Mouse (Mus musculus) heart, embryonic 10.5 days (tissue): ENCODE data around the gene Mblac2. TPM values are rescaled to one million over a fixed set of nuclear protein-coding genes. Genes with fewer than 3 reads are reported as not detected.

Experiments used
- DNase-seq: peaks from one replicate; pipeline ENCODE4 v3.0.0-alpha.2; 2017; ENCODE audit warnings: low spot score
- H3K27ac ChIP-seq: fragments of 300-500 bp; sonication (generic); 2 replicates; pipeline ENCODE4 v1.5.1; 2016; ENCODE audit warnings: mild to moderate bottlenecking
- H3K27me3 ChIP-seq: fragments of 300-500 bp; sonication (generic); 2 replicates; pipeline ENCODE4 v1.6.1; 2016; ENCODE audit warnings: mild to moderate bottlenecking; ENCODE audit not compliant: poor library complexity, insufficient read depth, severe bottlenecking
- H3K36me3 ChIP-seq: fragments of 300-500 bp; sonication (generic); 2 replicates; pipeline ENCODE4 v1.6.1; 2016; ENCODE audit warnings: mild to moderate bottlenecking, moderate library complexity
- H3K4me1 ChIP-seq: fragments of 300-500 bp; sonication (generic); 2 replicates; pipeline ENCODE4 v1.6.1; 2016; ENCODE audit warnings: mild to moderate bottlenecking
- H3K4me3 ChIP-seq: fragments of 300-500 bp; sonication (generic); 2 replicates; pipeline ENCODE4 v1.5.1; 2016; ENCODE audit warnings: mild to moderate bottlenecking, moderate library complexity
- H3K9me3 ChIP-seq: fragments of 300-500 bp; sonication (generic); 2 replicates; pipeline ENCODE4 v1.6.1; 2016; ENCODE audit warnings: mild to moderate bottlenecking, moderate library complexity
- WGBS: fragments of 180-500 bp; shearing (Covaris S2); methylation state at CpG from one replicate; pipeline ENCODE4 v1.1.7; 2016; 5-methylcytosine and 5-hydroxymethylcytosine counted together
- polyA plus RNA-seq: library from polyadenylated mRNA; unstranded; fragments of >200 nt; fragmentation: Nextera tagmentation; extraction: Ambion mirVana; gene quantifications from 2 replicates; pipeline ENCODE4 v1.2.1, GENCODE M21; 2016

The Mblac2 gene
- polyA plus RNA-seq, result 5.7 and 6.2 TPM in 2 replicates

- Histone ChIP-seq H3K4me3 (peak within 1 kb of the TSS; percentile 84), H3K27me3 (no peaks in the 10 kb centered on the region), H3K27ac (peak within 1 kb of the TSS; percentile 90), H3K9me3 (no peaks in the 10 kb centered on the region), H3K36me3 (no peaks in the 10 kb centered on the region), H3K4me1 (peaks cover 30% of the 10 kb centered on the region; the same call in 1 of the 2 replicates)
- WGBS, result under 1% methylated on average over 61 of the region's 61 CpGs
- DNase-seq, result peak; percentile 96
Observed at GRCm38 (mm10) chr13:81710775-81711545, at the start of gene Mblac2, which contains the start of gene Polr3g. TSS of gene Mblac2 (plus strand) at chr13:81711341. TSS of gene Polr3g (minus strand) at chr13:81711013.

DNA sequence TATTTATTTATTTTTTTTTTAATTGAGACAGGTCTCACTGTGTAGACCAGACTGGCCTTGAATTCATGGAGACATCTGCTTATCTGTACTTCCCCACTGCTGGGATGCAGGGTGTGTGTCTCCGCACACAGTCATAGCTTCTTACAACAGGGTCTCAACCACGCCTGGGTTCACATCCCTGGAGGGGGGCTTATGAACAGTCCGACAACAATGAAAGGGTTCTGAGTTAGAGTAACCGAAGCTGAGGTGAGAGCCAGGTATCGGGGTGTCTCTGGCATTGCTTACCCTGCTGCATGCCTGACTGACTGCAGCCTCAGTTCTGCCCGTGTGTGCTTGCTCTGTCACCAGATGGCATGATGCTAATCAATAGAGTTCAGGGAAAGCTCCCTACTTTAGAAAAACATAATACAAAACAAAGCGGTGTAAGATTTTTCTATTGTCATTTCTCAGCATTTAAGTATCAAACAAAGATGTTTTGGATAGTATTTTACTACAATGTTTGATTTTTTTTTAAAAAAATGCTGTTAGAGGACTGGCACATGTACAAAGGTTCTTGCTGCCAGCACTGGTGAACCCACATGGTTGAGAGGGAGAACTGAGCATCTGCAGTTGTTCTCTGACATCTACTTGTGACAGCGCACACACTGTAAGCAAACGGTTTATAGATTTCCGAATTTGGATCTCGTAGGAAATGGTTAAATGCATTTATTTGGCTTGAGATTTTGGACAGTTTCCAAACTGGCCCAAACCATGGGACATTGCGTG, 47.4 kb upstream of the Mblac2 start:
- no peaks in the 10 kb centered on the region for H3K27me3 ChIP-seq
- H3K36me3 ChIP-seq, result peaks cover 45% of the 10 kb centered on the region
- no peak overlapping the region for H3K4me3 ChIP-seq
- no peak for DNase-seq
- 89% methylated on average over 12 of the region's 12 CpGs for WGBS
- H3K9me3 ChIP-seq, result no peaks in the 10 kb centered on the region
- H3K27ac ChIP-seq, result no peak overlapping the region
- peaks cover 4% of the 10 kb centered on the region for H3K4me1 ChIP-seq

- no peaks in the 10 kb centered on the region for H3K9me3 ChIP-seq
- no peaks in the 10 kb centered on the region for H3K27me3 ChIP-seq
- WGBS, result 87% methylated on average over 5 of the region's 5 CpGs
- no peak overlapping the region for H3K4me3 ChIP-seq
- DNase-seq, result no peak
- peaks cover 49% of the 10 kb centered on the region for H3K36me3 ChIP-seq
- H3K4me1 ChIP-seq, result no peaks in the 10 kb centered on the region
- H3K27ac ChIP-seq, result no peak overlapping the region
Observed at GRCm38 (mm10) chr13:81664331-81664698, 46.8 kb upstream of the Mblac2 start.

GRCm38 (mm10) chr13:81667713-81668112, 43.4 kb upstream of the Mblac2 start:
- Histone ChIP-seq H3K27ac (no peak overlapping the region), H3K4me3 (no peak overlapping the region), H3K9me3 (no peaks in the 10 kb centered on the region), H3K36me3 (peaks cover 53% of the 10 kb centered on the region), H3K27me3 (no peaks in the 10 kb centered on the region), H3K4me1 (no peaks in the 10 kb centered on the region)
- DNase-seq, result no peak
- 88% methylated on average over 5 of the region's 5 CpGs for WGBS

DNA sequence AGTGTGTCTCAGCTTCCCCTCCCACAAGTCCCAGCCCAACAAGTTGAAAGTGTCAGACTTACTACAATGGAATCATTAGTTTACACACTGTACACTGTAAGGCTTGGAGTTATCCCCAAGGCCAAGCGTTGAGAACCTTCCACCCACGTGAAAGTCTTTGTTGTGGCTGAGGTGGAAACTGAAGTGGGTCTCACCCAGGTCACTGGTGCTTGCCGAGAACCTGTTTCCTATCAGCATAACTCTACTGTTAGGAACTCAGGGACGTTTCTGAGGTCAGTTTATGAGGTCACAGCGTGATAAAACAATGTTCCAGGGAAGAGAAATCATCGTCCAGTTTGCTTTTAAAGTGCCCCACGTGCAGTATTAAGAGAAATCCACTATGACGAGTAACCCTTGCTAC, 35.8 kb upstream of the Mblac2 start:
- Histone ChIP-seq H3K36me3 (peaks cover 50% of the 10 kb centered on the region), H3K27ac (no peak overlapping the region), H3K4me3 (no peak overlapping the region), H3K27me3 (no peaks in the 10 kb centered on the region), H3K4me1 (no peaks in the 10 kb centered on the region), H3K9me3 (no peaks in the 10 kb centered on the region)
- WGBS, result 83% methylated on average over 8 of the region's 8 CpGs
- no peak for DNase-seq

GRCm38 (mm10) chr13:81683107-81683506, 28.0 kb upstream of the Mblac2 start:
- Histone ChIP-seq H3K27ac (no peak overlapping the region), H3K36me3 (peaks cover 27% of the 10 kb centered on the region), H3K27me3 (no peaks in the 10 kb centered on the region), H3K4me3 (no peak overlapping the region), H3K4me1 (0 out of 2 replicates have a peak, but pooled peaks cover 3% of the 10 kb centered on the region), H3K9me3 (no peaks in the 10 kb centered on the region)
- DNase-seq, result no peak
- WGBS, result 91% methylated on average over 3 of the region's 3 CpGs

GRCm38 (mm10) chr13:81684258-81684657, 26.9 kb upstream of the Mblac2 start:
- no peaks in the 10 kb centered on the region for H3K27me3 ChIP-seq
- peaks cover 27% of the 10 kb centered on the region for H3K36me3 ChIP-seq
- H3K4me3 ChIP-seq, result no peak overlapping the region
- 74% methylated on average over 5 of the region's 5 CpGs for WGBS
- 0 out of 2 replicates have a peak, but pooled peaks cover 3% of the 10 kb centered on the region for H3K4me1 ChIP-seq
- H3K9me3 ChIP-seq, result no peaks in the 10 kb centered on the region
- no peak for DNase-seq
- no peak overlapping the region; the same call in 1 of the 2 replicates for H3K27ac ChIP-seq

GRCm38 (mm10) chr13:81684884-81685283, 26.3 kb upstream of the Mblac2 start:
- Histone ChIP-seq H3K4me1 (0 out of 2 replicates have a peak, but pooled peaks cover 6% of the 10 kb centered on the region), H3K9me3 (no peaks in the 10 kb centered on the region), H3K4me3 (no peak overlapping the region), H3K27me3 (no peaks in the 10 kb centered on the region), H3K36me3 (peaks cover 28% of the 10 kb centered on the region), H3K27ac (no peak overlapping the region)
- no peak for DNase-seq
- 92% methylated on average over 3 of the region's 3 CpGs for WGBS

- 87% methylated on average over 3 of the region's 3 CpGs for WGBS
- Histone ChIP-seq H3K9me3 (no peaks in the 10 kb centered on the region), H3K36me3 (peaks cover 21% of the 10 kb centered on the region), H3K27me3 (no peaks in the 10 kb centered on the region), H3K4me3 (no peak overlapping the region), H3K4me1 (peaks cover 17% of the 10 kb centered on the region), H3K27ac (0 out of 2 replicates have a peak overlapping the region, but pooled peaks have one; percentile 29)
- DNase-seq, result peak; percentile 77
Observed at GRCm38 (mm10) chr13:81689587-81689986, 21.6 kb upstream of the Mblac2 start.

- peaks cover 19% of the 10 kb centered on the region for H3K36me3 ChIP-seq
- H3K4me3 ChIP-seq, result no peak overlapping the region; the same call in 1 of the 2 replicates
- peak; percentile 77 for DNase-seq
- peaks cover 17% of the 10 kb centered on the region for H3K4me1 ChIP-seq
- no peaks in the 10 kb centered on the region for H3K27me3 ChIP-seq
- H3K27ac ChIP-seq, result peak overlapping the region; percentile 72
- no peaks in the 10 kb centered on the region for H3K9me3 ChIP-seq
- 34% methylated on average over 10 of the region's 10 CpGs for WGBS
Observed at GRCm38 (mm10) chr13:81690477-81690876, 20.7 kb upstream of the Mblac2 start.

GRCm38 (mm10) chr13:81691606-81692005, 19.5 kb upstream of the Mblac2 start:
- Histone ChIP-seq H3K27me3 (no peaks in the 10 kb centered on the region), H3K27ac (peak overlapping the region; percentile 60), H3K4me3 (no peak overlapping the region), H3K36me3 (peaks cover 15% of the 10 kb centered on the region), H3K4me1 (peaks cover 17% of the 10 kb centered on the region), H3K9me3 (no peaks in the 10 kb centered on the region)
- WGBS, result 52% methylated on average over 9 of the region's 9 CpGs
- peak; percentile 81 for DNase-seq

- H3K27me3 ChIP-seq, result no peaks in the 10 kb centered on the region
- peaks cover 17% of the 10 kb centered on the region for H3K4me1 ChIP-seq
- peaks cover 30% of the 10 kb centered on the region for H3K36me3 ChIP-seq
- 92% methylated on average over 12 of the region's 12 CpGs for WGBS
- no peaks in the 10 kb centered on the region for H3K9me3 ChIP-seq
- no peak overlapping the region for H3K4me3 ChIP-seq
- no peak overlapping the region for H3K27ac ChIP-seq
- DNase-seq, result no peak
Observed at GRCm38 (mm10) chr13:81694446-81694845, 16.7 kb upstream of the Mblac2 start.

- no peaks in the 10 kb centered on the region for H3K9me3 ChIP-seq
- 79% methylated on average over 7 of the region's 7 CpGs for WGBS
- peaks cover 14% of the 10 kb centered on the region; the same call in 1 of the 2 replicates for H3K36me3 ChIP-seq
- no peaks in the 10 kb centered on the region for H3K27me3 ChIP-seq
- H3K4me3 ChIP-seq, result no peak overlapping the region
- DNase-seq, result no peak
- H3K27ac ChIP-seq, result no peak overlapping the region
- peaks cover 4% of the 10 kb centered on the region for H3K4me1 ChIP-seq
Observed at GRCm38 (mm10) chr13:81703148-81703547, 8.0 kb upstream of the Mblac2 start.
